Mouse (Mus musculus) left cerebral cortex, postnatal 14 days (tissue): Measurements from ENCODE around the gene Kcnj14. TPM values are rescaled to one million over a fixed set of nuclear protein-coding genes. Genes with fewer than 3 reads are reported as not detected.
A peak's percentile ranks its signal among the peaks of the same experiment; 100 is the strongest.

Experiments used
- DNase-seq, 2 experiments: peaks; one replicate each; pipeline ENCODE4 v3.0.0; 2021 to 2022; ENCODE audit warnings: low spot score in 2 of 2, mixed read lengths in 1 of 2
- intact Hi-C: fragments of 180-260 bp; cut with DNase I; formaldehyde crosslinking; loops from one replicate; pipeline ENCODE4 v1.15.1; 2025
- total RNA-seq, 2 experiments: library from RNA; stranded (reverse); gene quantifications; 2 replicates each; pipeline ENCODE4 v1.2.3; 2021

The Kcnj14 gene
- total RNA-seq, 2 experiments from 2014 or later: 1.8 to 1.9 TPM

GRCm38 (mm10) chr7:45800546-45801204 lies 23.9 kb downstream of the Kcnj14 start:
- no peak for DNase-seq
- intact Hi-C loops: loop anchor here (1.0 kb wide), 1 partner anchor 61 kb away; no protein-coding TSS in a partner anchor

- intact Hi-C loops: no loop called here
- DNase-seq: no peak
These were observed 24.6 kb downstream of the Kcnj14 start for GRCm38 (mm10) chr7:45800001-45800400.

GRCm38 (mm10) chr7:45798931-45799330 lies 25.7 kb downstream of the Kcnj14 start:
- no peak for DNase-seq
- intact Hi-C loops: no loop called here

GRCm38 (mm10) chr7:45798511-45798836 lies 26.1 kb downstream of the Kcnj14 start:
- intact Hi-C loops: no loop called here
- no peak for DNase-seq

- intact Hi-C loops: no loop called here
- no peak for DNase-seq
These were observed 26.7 kb downstream of the Kcnj14 start for GRCm38 (mm10) chr7:45797661-45798510.

GRCm38 (mm10) chr7:45796950-45797349 lies 27.6 kb downstream of the Kcnj14 start:
- no peak for DNase-seq
- intact Hi-C loops: no loop called here

GRCm38 (mm10) chr7:45794971-45795370 lies 29.6 kb downstream of the Kcnj14 start:
- DNase-seq: no peak

GRCm38 (mm10) chr7:45793969-45794585 lies 30.5 kb downstream of the Kcnj14 start:
- intact Hi-C loops: no loop called here
- no peak for DNase-seq

More at GRCm38 (mm10) chr7:45794971-45795370, 29.6 kb downstream of the Kcnj14 start:
- intact Hi-C loops: no loop called here

GRCm38 (mm10) chr7:45793240-45793639 lies 31.3 kb downstream of the Kcnj14 start:
- intact Hi-C loops: no loop called here
- DNase-seq: no peak

GRCm38 (mm10) chr7:45791756-45792490 lies 32.7 kb downstream of the Kcnj14 start:
- peak in 1 of 2 experiments; percentile 39 for DNase-seq

GRCm38 (mm10) chr7:45790721-45791120 lies 33.9 kb downstream of the Kcnj14 start:
- DNase-seq: no peak
- intact Hi-C loops: no loop called here

More at GRCm38 (mm10) chr7:45791756-45792490, 32.7 kb downstream of the Kcnj14 start:
- intact Hi-C loops: no loop called here

GRCm38 (mm10) chr7:45787642-45788041 lies 36.9 kb downstream of the Kcnj14 start:
- intact Hi-C loops: no loop called here
- DNase-seq: no peak

GRCm38 (mm10) chr7:45786661-45787413 lies 37.7 kb downstream of the Kcnj14 start:
- peak; percentile 70 to 85 for DNase-seq
- intact Hi-C loops: no loop called here

GRCm38 (mm10) chr7:45786136-45786578 lies 38.4 kb downstream of the Kcnj14 start:
- intact Hi-C loops: no loop called here
- DNase-seq: no peak

- DNase-seq: no peak
- intact Hi-C loops: no loop called here
These were observed 39.0 kb downstream of the Kcnj14 start for GRCm38 (mm10) chr7:45785388-45786135.

GRCm38 (mm10) chr7:45784524-45785372 lies 39.8 kb downstream of the Kcnj14 start, which contains the start of gene Sult2b1:
TSS of gene Sult2b1 (minus strand) at chr7:45784669.
- DNase-seq: peak; percentile 96 to 98
- intact Hi-C loops: no loop called here

- peak; percentile 79 to 85 for DNase-seq
- intact Hi-C loops: no loop called here
These were observed 41.0 kb downstream of the Kcnj14 start, which contains the start of gene Lmtk3 for GRCm38 (mm10) chr7:45783511-45784091. TSS of gene Lmtk3 (plus strand) at chr7:45783738.
